Mouse (Mus musculus): ENCODE results near the gene Arhgef40. TPM values are rescaled to one million over a fixed set of nuclear protein-coding genes. Genes with fewer than 3 reads are reported as not detected.

Gene Arhgef40
- total RNA-seq, 2 experiments from 2014 or later, result 9.6 to 14.1 TPM

GRCm38 (mm10) chr14:52014271-52014760 lies 29.8 kb downstream of the Arhgef40 start:
- peak; percentile 49 for DNase-seq
- intact Hi-C loops (cut with DNase I), result no loop called here
- TF ChIP-seq CTCF (IDR thresholded peaks at IDR 0.05), result no peak
- Histone ChIP-seq H3K4me3 (peak overlapping the region; percentile 83), H3K27ac (peak overlapping the region; percentile 91)

GRCm38 (mm10) chr14:52014761-52015311 lies 30.3 kb downstream of the Arhgef40 start:
- Histone ChIP-seq H3K27ac (peak overlapping the region; percentile 91), H3K4me3 (peak overlapping the region; percentile 83)
- intact Hi-C loops (cut with DNase I), result no loop called here
- 0 out of 2 replicates have a peak, but pooled peaks have one; percentile 3 for TF ChIP-seq CTCF (IDR thresholded peaks at IDR 0.05)
- peak; percentile 70 for DNase-seq

- Histone ChIP-seq H3K27ac (peak within 1 kb of the TSS; percentile 91), H3K4me3 (peak within 1 kb of the TSS; percentile 83)
- intact Hi-C loops (cut with DNase I), result no loop called here
- no peak for TF ChIP-seq CTCF (IDR thresholded peaks at IDR 0.05)
- DNase-seq, result no peak
Measured at GRCm38 (mm10) chr14:52015445-52016100, 31.1 kb downstream of the Arhgef40 start, which contains the start of gene Tmem253. Tmem253 (plus strand) TSS chr14:52015658.

- no peak for TF ChIP-seq CTCF (IDR thresholded peaks at IDR 0.05)
- H3K27ac ChIP-seq, result peak overlapping the region; percentile 91; the same call in 1 of the 2 replicates
- intact Hi-C loops (cut with DNase I), result no loop called here
- DNase-seq, result no peak
- H3K4me3 ChIP-seq, result no peak overlapping the region
Measured at GRCm38 (mm10) chr14:52016625-52017405, 32.3 kb downstream of the Arhgef40 start.

- DNase-seq, result no peak
- TF ChIP-seq CTCF (IDR thresholded peaks at IDR 0.05), result no peak
- Histone ChIP-seq H3K27ac (no peak overlapping the region), H3K4me3 (no peak overlapping the region)
- intact Hi-C loops (cut with DNase I), result no loop called here
Measured at GRCm38 (mm10) chr14:52017662-52018061, 33.1 kb downstream of the Arhgef40 start.

GRCm38 (mm10) chr14:52018248-52019050 lies 33.9 kb downstream of the Arhgef40 start:
- TF ChIP-seq CTCF (IDR thresholded peaks at IDR 0.05), result no peak
- H3K27ac ChIP-seq, result peak overlapping the region; percentile 96
- no peak for DNase-seq
- H3K4me3 ChIP-seq, result peak overlapping the region; percentile 91
- intact Hi-C loops (cut with DNase I), result no loop called here

- no peak for TF ChIP-seq CTCF (IDR thresholded peaks at IDR 0.05)
Measured at GRCm38 (mm10) chr14:52019051-52019589, 34.6 kb downstream of the Arhgef40 start.

GRCm38 (mm10) chr14:52019590-52020340 lies 35.2 kb downstream of the Arhgef40 start:
- peak; percentile 98 for DNase-seq
- intact Hi-C loops (cut with DNase I), result loop anchor here (5.0 kb wide), 2 partner anchors 83 to 137 kb away; partner anchors contain the start of genes Hnrnpc and Mettl17

More at GRCm38 (mm10) chr14:52019051-52019589, 34.6 kb downstream of the Arhgef40 start:
- Histone ChIP-seq H3K27ac (peak overlapping the region; percentile 96), H3K4me3 (peak overlapping the region; percentile 91)
- no peak for DNase-seq
- intact Hi-C loops (cut with DNase I), result no loop called here

GRCm38 (mm10) chr14:52020486-52021137 lies 36.1 kb downstream of the Arhgef40 start, which contains the start of gene Zfp219:
Zfp219 (minus strand) TSS chr14:52020733.
- H3K4me3 ChIP-seq, result peak within 1 kb of the TSS; percentile 91
- intact Hi-C loops (cut with DNase I), result loop anchor here (5.0 kb wide), 2 partner anchors 82 to 138 kb away; partner anchors contain the start of genes Hnrnpc and Mettl17
- peak; percentile 77 for TF ChIP-seq CTCF (IDR thresholded peaks at IDR 0.05)
- H3K27ac ChIP-seq, result peak within 1 kb of the TSS; percentile 96
- DNase-seq, result peak; percentile 83

More at GRCm38 (mm10) chr14:52019590-52020340, 35.2 kb downstream of the Arhgef40 start:
- peak; percentile 56 for TF ChIP-seq CTCF (IDR thresholded peaks at IDR 0.05)
- peak overlapping the region; percentile 96 for H3K27ac ChIP-seq
- peak overlapping the region; percentile 91 for H3K4me3 ChIP-seq

GRCm38 (mm10) chr14:52021138-52021529 lies 36.6 kb downstream of the Arhgef40 start:
- intact Hi-C loops (cut with DNase I), result loop anchor here (5.0 kb wide), 2 partner anchors 81 to 139 kb away; partner anchors contain the start of genes Hnrnpc and Mettl17
- no peak for TF ChIP-seq CTCF (IDR thresholded peaks at IDR 0.05)
- DNase-seq, result no peak
- Histone ChIP-seq H3K4me3 (peak overlapping the region; percentile 91), H3K27ac (peak overlapping the region; percentile 96)

Measured in gastrocnemius, adult 2 months (tissue).